Mouse (Mus musculus) T-helper 17 cell (primary cell): ENCODE data around the gene Slc12a8.

Source experiments
- in situ Hi-C, 2 experiments: fragments of 300-600 bp; cut with MboI, MseI; formaldehyde crosslinking; loops; 1 replicate in 1 of 2; 2 replicates in 1 of 2; pipeline ENCODE4 v1.15.1; 2025; ENCODE audit warnings: high pct_unique_total_duplicates in 2 of 2

Slc12a8 gene

DNA sequence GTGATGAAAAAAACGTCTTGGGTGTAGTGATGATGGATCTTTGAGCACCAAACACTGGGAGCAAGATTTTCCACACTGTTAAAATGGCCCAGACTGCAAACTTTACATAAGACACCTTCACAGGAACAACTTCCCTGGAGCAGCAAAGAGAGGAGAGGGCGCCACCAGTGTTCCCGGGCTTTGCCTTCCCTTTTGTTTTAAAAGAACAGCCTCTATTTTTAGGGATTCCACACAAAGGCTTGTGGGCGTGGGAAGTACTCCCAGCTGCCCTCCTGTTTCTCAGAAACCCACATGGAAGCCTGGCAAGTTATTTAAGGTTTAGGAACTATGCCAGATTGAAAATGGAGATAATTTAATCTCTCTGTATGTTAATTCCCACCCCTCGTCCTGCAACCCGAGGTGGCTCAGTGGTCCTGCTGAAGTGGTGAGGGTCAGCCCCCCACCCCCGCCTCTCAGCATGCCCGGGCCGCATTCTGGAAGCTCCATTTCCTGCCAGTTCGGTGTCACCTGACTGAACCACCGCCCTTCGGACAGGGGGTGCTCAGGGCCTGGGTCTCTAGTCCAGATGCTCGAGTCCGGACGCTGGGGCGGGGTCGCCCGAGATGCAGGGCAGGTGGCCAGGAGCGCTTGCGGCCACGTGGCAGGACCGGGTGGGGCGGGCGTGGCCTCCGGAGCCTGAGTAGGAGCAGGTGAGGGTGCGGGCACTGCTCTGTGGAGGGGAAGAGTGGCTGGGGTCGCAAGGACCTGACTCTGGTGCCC lies at the start of gene Slc12a8:
TSS of gene Slc12a8 (plus strand) at position 522 of the 759 bp plus-strand sequence.
- in situ Hi-C loops: loop anchor here in 1 of 2 experiments (25.0 kb wide), 1 partner anchor 955 kb away; no protein-coding TSS in a partner anchor

DNA sequence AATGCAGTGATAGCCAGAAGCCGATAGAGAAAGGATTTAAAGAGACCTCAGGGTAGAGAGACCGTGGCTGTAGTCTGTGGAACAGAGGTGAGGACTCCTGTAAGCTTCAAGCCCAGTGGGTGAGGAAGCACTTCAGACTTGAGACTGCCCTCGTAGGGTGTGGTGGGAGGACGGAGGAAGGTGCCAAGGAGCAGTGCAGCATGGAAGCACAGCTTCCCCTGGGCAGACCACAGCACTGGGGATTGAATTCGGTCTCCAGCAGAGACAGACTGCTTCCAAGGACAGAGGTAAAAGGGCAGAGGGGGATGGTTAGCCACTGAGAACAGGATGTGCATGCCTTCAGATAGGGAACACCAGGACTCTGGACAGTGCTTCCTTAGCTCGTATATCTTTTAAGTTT lies 49.7 kb upstream of the Slc12a8 start:
- in situ Hi-C loops: no loop called here

DNA sequence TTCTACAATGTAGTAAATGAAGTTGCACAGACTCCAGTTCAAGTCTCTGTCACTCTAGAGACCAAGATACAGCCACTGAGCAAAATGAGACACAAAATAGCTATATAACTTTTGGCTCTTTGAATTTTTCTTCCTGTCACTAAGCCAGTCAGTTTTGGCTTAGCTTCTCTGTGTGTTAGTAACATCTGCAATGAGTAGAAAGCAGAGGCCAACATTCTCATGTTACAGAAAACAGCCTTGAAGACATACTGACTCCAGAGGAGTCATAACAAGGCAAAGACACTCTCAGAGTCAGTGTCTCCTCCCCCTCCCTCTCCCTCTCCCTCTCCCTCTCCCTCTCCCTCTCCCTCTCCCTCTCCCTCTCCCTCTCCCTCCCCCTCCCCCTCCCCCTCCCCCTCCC lies 47.2 kb upstream of the Slc12a8 start:
- in situ Hi-C loops: no loop called here

DNA sequence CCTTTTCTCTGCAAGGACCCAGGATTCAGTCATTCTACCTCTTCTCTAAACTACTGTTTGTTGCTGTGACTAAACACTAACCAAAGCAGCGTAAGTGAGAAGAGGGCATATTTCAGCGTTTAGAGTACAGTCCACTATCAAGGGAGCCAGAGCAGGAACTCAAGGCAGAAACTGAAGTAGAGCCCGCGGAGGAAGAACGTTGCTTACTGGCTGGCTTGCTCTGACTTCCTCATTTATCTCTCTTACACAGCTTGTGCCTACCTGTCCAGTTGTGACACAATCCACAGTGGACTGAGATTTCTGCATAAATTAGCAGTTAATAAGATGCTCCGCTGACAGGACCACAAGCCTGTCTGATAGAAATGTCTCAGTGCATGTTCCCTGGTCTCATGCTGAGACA lies 42.7 kb upstream of the Slc12a8 start:
- in situ Hi-C loops: no loop called here

DNA sequence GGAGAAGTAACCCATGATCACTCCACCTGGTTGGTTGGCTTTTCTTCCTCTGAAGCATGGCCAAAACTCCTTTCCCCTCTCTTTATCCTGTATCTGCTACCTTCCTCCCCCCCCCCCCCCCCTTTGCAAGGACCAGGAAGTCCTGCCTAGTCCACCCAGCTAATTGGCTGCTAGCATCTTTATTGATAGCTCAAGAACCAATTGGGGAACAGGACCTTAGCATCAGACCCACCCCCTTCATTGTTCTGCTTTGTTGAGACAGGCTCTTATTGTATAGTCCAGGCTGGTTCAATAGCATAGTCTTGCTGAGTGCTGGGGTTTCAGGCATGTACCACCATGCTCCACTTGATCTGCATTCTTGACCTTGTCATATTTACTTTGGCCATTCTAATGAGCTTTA lies 37.2 kb upstream of the Slc12a8 start:
- in situ Hi-C loops: loop anchor here in 1 of 2 experiments (10.0 kb wide), 1 partner anchor 145 kb away; no protein-coding TSS in a partner anchor

DNA sequence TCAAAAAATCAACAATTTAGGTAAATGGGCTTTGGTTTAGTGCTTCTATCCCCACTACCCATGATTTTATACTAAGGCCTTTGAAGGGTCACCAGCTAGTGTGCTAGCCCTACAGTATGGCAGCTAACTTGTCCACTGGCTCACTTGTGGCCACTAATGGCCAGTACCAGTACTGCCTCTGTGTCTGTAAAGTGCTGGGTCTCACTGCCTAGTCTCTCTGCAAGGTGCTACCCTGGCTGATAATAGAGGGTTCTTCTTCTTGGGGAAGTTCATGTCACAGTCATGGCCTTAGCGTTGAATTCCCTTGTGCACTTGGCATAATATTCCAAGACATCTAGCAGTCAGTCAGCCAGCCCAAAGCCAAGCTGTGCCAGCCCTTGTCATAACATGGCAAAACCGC lies 36.0 kb upstream of the Slc12a8 start:
- in situ Hi-C loops: loop anchor here in 1 of 2 experiments (10.0 kb wide), 1 partner anchor 146 kb away; no protein-coding TSS in a partner anchor

DNA sequence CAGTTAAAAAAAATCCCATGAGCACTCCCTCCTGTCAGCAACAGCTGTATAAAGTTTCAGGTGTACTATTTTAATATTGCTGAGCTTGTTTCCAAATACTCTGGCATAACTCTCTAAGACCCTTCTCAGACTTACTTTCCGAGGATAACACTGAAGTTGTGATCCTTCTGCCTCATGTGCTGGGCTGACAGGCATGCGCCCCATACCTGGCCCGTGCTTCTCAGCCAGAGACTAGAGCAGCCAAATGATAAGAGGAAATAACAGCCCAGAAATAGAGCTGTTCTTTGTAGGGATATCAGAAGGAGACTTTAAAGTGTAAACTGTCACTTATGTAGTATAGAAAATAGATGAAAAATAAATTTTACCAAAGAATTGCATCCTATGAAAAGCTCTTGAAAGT lies 34.8 kb upstream of the Slc12a8 start:
- in situ Hi-C loops: loop anchor here in 1 of 2 experiments (10.0 kb wide), 1 partner anchor 148 kb away; no protein-coding TSS in a partner anchor

DNA sequence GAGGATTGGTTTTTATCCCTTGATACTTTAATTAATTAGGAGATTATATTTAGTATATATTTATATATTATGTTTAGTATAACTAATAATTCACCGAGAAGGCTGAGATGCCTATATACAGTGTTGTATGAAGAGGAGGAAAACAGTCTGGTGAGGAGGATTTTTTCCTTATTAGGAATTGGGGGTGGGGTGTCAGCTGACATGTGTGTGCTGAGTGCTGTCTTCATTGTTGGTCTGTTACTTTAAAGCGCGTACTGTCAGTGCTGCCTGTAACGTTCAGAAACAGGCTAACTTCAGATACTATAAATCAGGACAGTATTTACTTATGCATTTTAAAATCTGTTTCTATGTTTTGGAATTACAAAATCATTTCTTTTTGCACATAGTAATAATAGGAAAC lies 29.4 kb upstream of the Slc12a8 start:
- in situ Hi-C loops: loop anchor here in 1 of 2 experiments (10.0 kb wide), 1 partner anchor 153 kb away; no protein-coding TSS in a partner anchor

DNA sequence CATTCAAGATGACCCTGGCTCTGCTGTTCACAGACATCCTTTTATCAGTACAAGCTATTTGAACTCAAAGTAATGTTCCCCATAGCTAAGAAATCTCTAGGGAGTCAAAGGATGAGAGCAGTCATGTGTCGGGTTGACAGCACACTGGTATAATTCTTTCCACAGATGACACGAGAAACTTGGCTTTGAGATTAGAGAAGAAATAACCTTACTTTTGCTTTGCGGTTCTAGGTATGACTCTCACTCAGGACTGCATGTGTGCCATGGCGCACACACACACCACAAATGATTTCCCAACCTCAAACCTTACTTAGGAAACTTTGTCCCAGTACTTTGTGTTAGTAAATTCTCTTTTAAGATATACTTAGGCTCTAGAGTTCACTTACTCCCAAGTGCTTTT lies 22.8 kb upstream of the Slc12a8 start:
- in situ Hi-C loops: no loop called here

DNA sequence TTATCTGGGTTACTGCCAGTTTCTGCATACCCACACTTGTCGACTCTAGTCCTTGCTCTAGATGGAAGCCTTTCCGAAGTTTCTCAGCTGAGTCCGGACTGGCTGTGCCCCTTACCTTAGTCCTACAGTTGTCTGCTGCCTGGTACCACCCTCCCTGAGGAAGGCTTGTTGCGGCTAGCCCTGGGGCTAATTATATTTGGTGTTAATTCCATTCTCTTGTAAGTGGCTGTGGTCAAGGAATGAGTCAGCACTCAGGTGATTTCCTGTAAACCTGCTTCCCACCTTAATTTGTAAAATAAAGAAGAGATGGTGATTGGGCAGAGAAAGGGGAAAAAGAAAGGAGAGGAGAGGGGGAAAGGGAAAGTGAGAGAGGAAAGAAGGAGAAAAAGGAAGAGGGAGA lies 9.0 kb upstream of the Slc12a8 start:
- in situ Hi-C loops: loop anchor here in 1 of 2 experiments (25.0 kb wide), 1 partner anchor 946 kb away; no protein-coding TSS in a partner anchor

DNA sequence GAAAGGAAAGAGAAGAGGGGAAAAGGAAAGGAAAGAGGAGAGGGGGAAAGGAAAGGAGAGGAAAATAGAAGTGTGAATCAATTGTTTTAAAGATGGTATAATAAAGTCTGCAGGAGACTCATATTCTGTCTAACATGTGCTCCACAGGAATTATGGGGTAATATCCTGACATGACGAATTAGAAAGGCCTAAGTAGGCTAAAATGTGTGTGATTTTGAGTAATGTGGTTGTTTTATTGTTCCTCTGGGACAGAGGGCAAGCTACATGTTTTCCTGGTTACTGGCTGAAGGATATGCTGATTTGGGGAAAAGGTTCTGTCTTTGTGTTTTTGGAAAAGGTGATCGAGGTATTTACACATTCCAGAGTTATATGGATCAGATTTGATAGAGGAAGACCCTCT lies 7.9 kb upstream of the Slc12a8 start:
- in situ Hi-C loops: loop anchor here in 1 of 2 experiments (25.0 kb wide), 1 partner anchor 947 kb away; no protein-coding TSS in a partner anchor

DNA sequence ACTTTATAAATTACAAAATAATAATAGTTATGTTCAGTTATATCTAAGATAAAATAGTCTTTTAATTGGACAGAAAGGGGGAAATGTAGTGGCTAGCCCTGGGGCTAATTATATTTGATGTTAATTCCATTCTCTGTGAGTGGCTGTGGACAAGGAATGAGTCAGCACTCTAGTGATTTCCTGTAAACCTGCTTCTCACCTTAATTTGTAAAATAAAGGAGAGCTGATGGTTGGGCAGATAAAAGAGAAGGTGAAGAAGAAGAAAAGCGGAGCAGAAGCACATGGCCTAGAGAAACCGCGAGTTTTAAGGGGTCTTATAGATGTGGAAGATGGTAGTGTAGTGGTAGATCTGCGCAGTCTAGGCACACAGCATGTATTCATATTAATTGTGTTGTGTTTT lies 6.3 kb upstream of the Slc12a8 start:
- in situ Hi-C loops: loop anchor here in 1 of 2 experiments (25.0 kb wide), 1 partner anchor 949 kb away; no protein-coding TSS in a partner anchor

DNA sequence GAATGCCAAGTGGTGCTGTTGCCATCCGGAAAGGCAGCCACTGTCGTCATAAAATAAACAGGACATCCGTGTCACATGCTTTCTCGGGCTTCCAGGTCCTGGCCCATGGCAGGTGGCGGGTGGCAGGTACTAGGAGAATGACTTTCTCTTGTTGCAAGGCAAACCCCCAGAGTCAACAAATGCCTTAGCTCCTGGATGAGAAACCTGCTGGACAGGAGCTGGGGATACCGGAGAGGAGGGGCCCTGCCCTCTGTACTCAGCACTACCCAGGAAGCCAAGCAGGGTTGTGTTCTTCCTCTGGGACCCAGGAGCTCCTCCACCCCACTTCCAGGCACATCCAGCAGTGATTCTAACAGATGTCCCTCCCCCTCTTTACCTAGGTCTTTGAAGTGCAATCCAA lies 4.6 kb upstream of the Slc12a8 start:
- in situ Hi-C loops: loop anchor here in 1 of 2 experiments (25.0 kb wide), 1 partner anchor 950 kb away; no protein-coding TSS in a partner anchor

DNA sequence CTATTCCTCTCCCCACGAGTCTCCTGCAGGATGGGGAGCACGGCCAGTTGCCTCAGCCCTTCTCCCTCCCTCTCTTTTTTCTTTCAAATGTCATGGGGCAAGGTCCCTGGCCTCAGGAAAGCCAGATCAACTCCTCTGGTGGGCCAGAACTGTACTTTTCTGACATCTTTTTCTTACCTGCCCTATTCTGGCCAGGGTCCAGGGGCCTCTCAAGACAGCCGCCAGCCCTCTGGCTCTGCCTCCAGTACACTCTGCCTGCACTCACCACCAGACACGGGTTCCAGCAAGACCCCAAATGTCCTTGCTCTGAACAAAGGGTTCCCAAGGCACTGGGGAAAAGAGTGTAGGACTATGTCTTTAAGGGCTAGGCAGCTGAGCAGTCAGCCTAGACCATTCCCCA lies 499 bp downstream of the Slc12a8 start:
- in situ Hi-C loops: loop anchor here in 1 of 2 experiments (25.0 kb wide), 1 partner anchor 955 kb away; no protein-coding TSS in a partner anchor

DNA sequence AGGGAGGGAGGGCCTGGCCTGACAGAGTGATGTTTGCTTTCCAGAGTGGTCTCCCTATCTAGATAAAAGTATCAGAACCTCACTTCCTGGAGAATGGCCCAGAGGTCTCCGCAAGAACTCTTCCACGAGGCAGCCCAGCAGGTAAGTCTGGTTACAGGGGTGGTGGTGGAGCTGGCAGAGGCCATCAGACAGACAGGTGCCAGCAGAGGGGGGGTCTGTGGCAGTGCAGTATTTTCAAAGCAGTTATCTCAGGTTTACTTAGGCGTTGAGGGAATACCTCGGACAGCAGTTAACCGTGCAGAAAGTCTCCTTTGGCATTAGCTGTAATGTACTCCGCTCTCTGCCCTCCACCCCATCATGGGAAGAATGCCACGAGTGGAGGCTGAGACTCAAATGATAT lies 1.1 kb downstream of the Slc12a8 start:
- in situ Hi-C loops: loop anchor here in 1 of 2 experiments (25.0 kb wide), 1 partner anchor 956 kb away; no protein-coding TSS in a partner anchor

DNA sequence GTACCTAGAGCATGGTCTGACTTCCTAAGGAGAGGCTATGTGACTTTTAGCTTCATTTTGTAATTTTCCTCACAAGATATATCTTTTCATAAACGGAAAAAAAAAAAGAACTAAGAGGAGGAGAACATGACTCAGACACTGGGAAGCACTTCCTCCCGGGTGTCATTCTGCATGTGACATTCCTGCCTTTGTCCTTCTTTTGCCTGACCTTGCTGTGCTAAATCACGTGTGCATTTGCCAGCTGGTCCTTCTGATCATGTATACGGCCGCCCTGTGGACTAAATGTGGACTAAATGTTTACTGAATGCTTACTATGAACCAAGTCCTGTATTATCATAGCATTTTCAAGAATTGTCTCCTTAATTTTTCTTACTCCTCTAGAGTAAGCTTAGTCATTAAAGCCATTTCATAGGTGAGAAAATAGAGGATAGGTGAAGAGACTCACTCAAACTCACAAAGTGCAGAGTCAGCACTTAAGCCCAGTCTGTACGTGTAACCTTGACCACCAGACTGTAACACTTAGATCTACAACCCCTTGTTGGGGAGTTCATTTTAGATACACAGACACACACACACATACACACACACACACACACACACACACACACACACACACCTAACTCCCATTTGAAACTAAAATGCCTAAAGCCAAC lies 2.9 kb downstream of the Slc12a8 start:
- in situ Hi-C loops: loop anchor here in 1 of 2 experiments (25.0 kb wide), 1 partner anchor 958 kb away; no protein-coding TSS in a partner anchor

DNA sequence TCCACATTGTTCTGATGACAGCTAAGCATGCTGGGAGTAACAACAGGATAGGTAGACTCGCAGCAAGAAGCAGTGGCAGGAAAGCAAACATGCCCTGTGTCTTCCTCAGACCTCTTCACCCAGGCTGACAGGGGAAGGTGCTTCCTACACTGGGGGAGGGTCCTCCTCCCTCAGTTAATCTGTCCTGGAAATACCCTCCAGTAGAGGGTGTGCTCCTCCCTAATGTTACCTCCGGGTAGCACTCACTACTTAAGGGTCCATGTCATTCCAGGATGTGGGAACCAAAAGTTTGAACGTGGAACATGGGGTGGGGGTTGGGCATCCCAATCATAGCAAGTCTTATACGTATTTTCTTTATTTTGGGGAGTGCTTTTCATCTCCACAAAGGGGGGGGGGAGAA lies 5.4 kb downstream of the Slc12a8 start:
- in situ Hi-C loops: loop anchor here in 1 of 2 experiments (25.0 kb wide), 1 partner anchor 960 kb away; no protein-coding TSS in a partner anchor

DNA sequence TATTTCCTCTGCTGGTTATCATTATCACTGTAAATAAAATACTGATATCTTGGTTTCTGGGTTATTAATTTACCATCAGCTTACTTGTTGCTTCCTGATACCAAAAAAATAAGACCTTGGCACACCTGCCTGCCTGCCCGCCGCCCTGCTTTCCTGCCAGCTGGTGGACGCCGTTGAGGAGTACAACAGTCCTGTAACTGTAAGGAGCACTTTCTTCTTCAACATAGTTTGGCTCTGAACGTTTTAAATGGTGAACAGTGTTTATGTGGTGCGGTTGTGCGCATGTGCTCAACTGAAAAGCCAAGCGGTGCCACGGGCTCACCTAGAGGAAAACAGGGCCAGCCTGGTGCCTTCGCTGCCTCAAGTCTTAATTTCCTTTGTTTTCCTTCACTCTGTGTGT lies 6.4 kb downstream of the Slc12a8 start:
- in situ Hi-C loops: loop anchor here in 1 of 2 experiments (25.0 kb wide), 1 partner anchor 961 kb away; no protein-coding TSS in a partner anchor

DNA sequence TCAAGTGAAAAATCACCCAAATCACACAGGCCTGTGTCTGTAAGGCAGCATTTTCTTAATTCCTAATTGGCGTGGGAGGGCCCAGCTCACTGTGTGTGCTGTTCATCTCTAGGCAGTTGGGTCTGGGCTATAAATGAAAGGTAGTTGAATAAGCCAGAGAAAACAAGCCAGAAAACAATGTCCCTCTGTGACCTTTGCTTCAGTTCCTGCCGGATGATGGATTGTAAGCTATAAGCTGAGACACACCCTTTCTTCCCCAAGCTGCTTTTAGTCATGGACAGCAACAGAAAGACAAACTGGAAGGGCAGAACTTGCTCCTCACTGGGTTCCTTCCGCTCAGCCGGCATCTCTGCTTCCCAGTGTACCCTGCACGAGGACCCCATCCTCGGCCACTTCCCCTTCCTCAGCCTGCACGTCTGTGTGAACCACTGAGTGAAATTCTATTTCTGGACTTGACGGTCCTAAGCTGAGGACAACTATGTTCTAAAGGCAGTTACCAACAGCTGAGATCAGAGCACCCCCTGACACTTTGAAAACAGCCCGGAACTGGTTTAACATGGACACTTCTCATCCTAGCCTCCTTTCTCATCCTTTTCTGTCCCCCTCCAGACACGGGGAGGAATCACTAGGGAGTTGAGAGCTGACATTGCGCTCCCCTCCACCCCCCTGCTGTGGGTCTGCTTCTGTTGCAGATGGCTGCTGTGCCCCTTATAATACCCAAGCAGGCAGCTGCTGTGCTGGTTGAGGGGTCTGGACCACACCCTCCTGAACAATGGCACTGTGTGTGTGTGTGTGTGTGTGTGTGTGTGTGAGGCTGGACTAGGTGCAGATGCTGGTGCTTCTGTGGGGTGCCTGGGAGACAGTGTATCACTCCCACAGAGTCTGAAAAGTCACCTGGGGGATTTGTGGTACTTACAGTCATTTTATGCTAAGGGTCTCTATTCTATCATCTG lies 12.7 kb downstream of the Slc12a8 start:
- in situ Hi-C loops: no loop called here

DNA sequence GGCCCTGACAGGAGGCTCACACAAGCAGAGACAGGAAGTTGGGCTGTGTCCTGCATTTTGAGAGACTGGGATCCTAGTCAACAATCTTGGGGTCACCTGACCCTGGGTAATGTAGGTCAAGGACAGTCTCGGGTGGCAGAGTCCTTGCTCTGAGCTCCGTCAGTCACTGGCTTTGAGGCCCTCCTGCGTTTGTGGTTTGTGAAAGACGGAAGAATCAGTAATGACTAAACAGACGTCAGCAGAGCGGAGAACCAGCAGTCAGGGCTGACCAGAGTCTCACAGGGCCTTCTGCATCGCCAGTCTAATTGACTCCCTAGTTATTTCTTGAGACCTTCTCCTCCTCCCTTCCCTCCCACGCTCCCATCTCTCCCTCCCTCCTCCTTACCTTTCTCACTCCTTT lies 14.1 kb downstream of the Slc12a8 start:
- in situ Hi-C loops: no loop called here

DNA sequence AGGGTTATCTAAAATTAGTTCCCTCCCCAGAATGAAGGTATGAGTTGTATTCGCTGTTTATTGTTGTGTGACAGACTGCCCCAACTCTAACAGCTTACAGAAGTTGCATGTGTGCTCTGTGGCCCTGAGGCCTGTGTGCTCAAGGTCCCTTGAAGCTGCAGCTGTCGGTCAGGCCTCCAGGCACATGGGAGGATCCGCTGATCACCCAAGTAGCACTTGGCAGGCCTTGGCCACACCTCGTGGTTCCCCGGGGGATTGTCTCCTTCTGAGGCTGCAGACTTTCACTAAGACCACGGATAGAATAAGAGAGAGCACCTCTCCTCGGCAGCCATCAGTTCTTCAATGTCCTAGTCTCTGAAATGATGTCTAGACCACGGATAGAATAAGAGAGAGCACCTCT lies 19.3 kb downstream of the Slc12a8 start:
- in situ Hi-C loops: no loop called here
